ENCODE assay signal across 13 mouse cellular contexts in genomic region chr13:51806220-51806619, GRCm38 (mm10). TPM values are rescaled to one million over a fixed set of nuclear protein-coding genes. Genes with fewer than 3 reads are reported as not detected.
DNase-seq lines count a peak whose midpoint lies in the region; ATAC-seq and TF ChIP-seq lines count a peak whose summit lies in the region.
"Had no signal": no experiment of that assay in that cellular context is flagged by ENCODE, and none has a peak within 500 bp of the region (broad histone marks: within the 10 kb centered on the region; RNA-seq: fewer than 3 reads in every experiment).

No protein-coding gene starts in this region.

- no peak overlapping the region for H3K9ac ChIP-seq in lung, embryonic 14.5 days
- no peak overlapping the region for H3K9ac ChIP-seq in hindbrain, embryonic 16.5 days (ENCODE audit: low read depth, low read length)
- H3K9ac ChIP-seq in intestine, embryonic 15.5 days: no peak overlapping the region
- H3K9ac ChIP-seq: heart, embryonic 12.5 days; liver, embryonic 13.5 days; neural tube, embryonic 12.5 days had no signal

- ATAC-seq in lung, embryonic 14.5 days (ENCODE audit: insufficient read depth): no peak
- peak; percentile 24 for ATAC-seq in hindbrain, embryonic 16.5 days
- ATAC-seq in intestine, embryonic 15.5 days: no peak

- WGBS in lung, embryonic 14.5 days: 75% methylated on average over 15 of the region's 15 CpGs
- WGBS in hindbrain, embryonic 16.5 days: 68% methylated on average over 15 of the region's 15 CpGs
- WGBS in intestine, embryonic 15.5 days: 80% methylated on average over 15 of the region's 15 CpGs

- no peak overlapping the region for H3K27ac ChIP-seq in lung, embryonic 14.5 days (ENCODE audit: low read depth)
- peak overlapping the region; percentile 63 for H3K27ac ChIP-seq in hindbrain, embryonic 16.5 days (ENCODE audit: low read depth, low read length)
- no peak overlapping the region for H3K27ac ChIP-seq in intestine, embryonic 15.5 days
- H3K27ac ChIP-seq: liver, embryonic 13.5 days; neural tube, embryonic 12.5 days had no signal

- no peaks in the 10 kb centered on the region for H3K4me1 ChIP-seq in lung, embryonic 14.5 days (ENCODE audit: insufficient read depth)
- H3K4me1 ChIP-seq in hindbrain, embryonic 16.5 days (ENCODE audit: control insufficient read depth, insufficient read depth, low read depth, low read length): no peaks in the 10 kb centered on the region; the same call in none of the 2 replicates
- H3K4me1 ChIP-seq in intestine, embryonic 15.5 days (replicated peaks): 0 out of 2 replicates have a peak, but pooled peaks cover 3% of the 10 kb centered on the region
- H3K4me1 ChIP-seq: heart, embryonic 12.5 days; liver, embryonic 13.5 days; neural tube, embryonic 12.5 days had no signal

- H3K27me3 ChIP-seq in lung, embryonic 14.5 days (ENCODE audit: insufficient read depth, low read length): no peaks in the 10 kb centered on the region
- H3K27me3 ChIP-seq in hindbrain, embryonic 16.5 days (replicated peaks; ENCODE audit: control insufficient read depth, insufficient read depth, low read length): no peaks in the 10 kb centered on the region
- no peaks in the 10 kb centered on the region for H3K27me3 ChIP-seq in intestine, embryonic 15.5 days (replicated peaks)
- H3K27me3 ChIP-seq: heart, embryonic 12.5 days; liver, embryonic 13.5 days; neural tube, embryonic 12.5 days had no signal

- no peak overlapping the region for H3K4me3 ChIP-seq in lung, embryonic 14.5 days (ENCODE audit: low read depth, low read length)
- no peak overlapping the region for H3K4me3 ChIP-seq in hindbrain, embryonic 16.5 days (ENCODE audit: low read length)
- H3K4me3 ChIP-seq in intestine, embryonic 15.5 days (replicated peaks): no peak overlapping the region
- H3K4me3 ChIP-seq: heart, embryonic 12.5 days; liver, embryonic 13.5 days; neural tube, embryonic 12.5 days had no signal

- peak; percentile 26 for DNase-seq in lung, embryonic 14.5 days
- no peak for DNase-seq in lung, adult 18-20 months
- peak; percentile 51 for DNase-seq in adrenal gland, postnatal 10 days
- peak; percentile 79 for DNase-seq in cerebellum, adult 11-12 months
- DNase-seq in gastrocnemius, postnatal 14 days: no peak
- no peak for DNase-seq in kidney, postnatal 10 days
- DNase-seq: kidney, adult 8-10 months; liver, embryonic 13.5 days; thymus, postnatal 25 days had no signal

- H3K36me3 ChIP-seq in lung, embryonic 14.5 days (ENCODE audit: insufficient read depth): no peaks in the 10 kb centered on the region
- no peaks in the 10 kb centered on the region for H3K36me3 ChIP-seq in hindbrain, embryonic 16.5 days (ENCODE audit: control insufficient read depth, insufficient read depth, low read length)
- no peaks in the 10 kb centered on the region for H3K36me3 ChIP-seq in intestine, embryonic 15.5 days
- H3K36me3 ChIP-seq: heart, embryonic 12.5 days; liver, embryonic 13.5 days; neural tube, embryonic 12.5 days had no signal

- no peak overlapping the region for H3K4me2 ChIP-seq in lung, embryonic 14.5 days
- H3K4me2 ChIP-seq in hindbrain, embryonic 16.5 days (ENCODE audit: low read length): no peak overlapping the region
- no peak overlapping the region for H3K4me2 ChIP-seq in intestine, embryonic 15.5 days (replicated peaks)
- H3K4me2 ChIP-seq: heart, embryonic 12.5 days; liver, embryonic 13.5 days; neural tube, embryonic 12.5 days had no signal

- TF ChIP-seq CTCF in lung, embryonic 14.5 days (IDR thresholded peaks at IDR 0.05; ENCODE audit: low read depth): no peak

- H3K9me3 ChIP-seq in lung, embryonic 14.5 days (ENCODE audit: low read depth, low read length): no peaks in the 10 kb centered on the region
- no peaks in the 10 kb centered on the region for H3K9me3 ChIP-seq in hindbrain, embryonic 16.5 days (ENCODE audit: control insufficient read depth, low read length)
- no peaks in the 10 kb centered on the region for H3K9me3 ChIP-seq in intestine, embryonic 15.5 days
- H3K9me3 ChIP-seq: heart, embryonic 12.5 days; liver, embryonic 13.5 days; neural tube, embryonic 12.5 days had no signal

- intact Hi-C loops in gastrocnemius, postnatal 14 days (cut with DNase I; ENCODE audit: low total_unique reads): no loop called here

RNA-seq across cellular contexts. Expression of gene Sema4d, which starts 12.7 kb away (rescaled TPM):
- polyA plus RNA-seq in lung, embryonic 14.5 days (2014; fragmentation: Nextera tagmentation; extraction: Ambion mirVana): 12.0 and 12.3 TPM in 2 replicates
- 10 to 100 TPM; 13.9 to 25.4 TPM for total RNA-seq in adrenal gland, postnatal 10 days (2021)
- 14.3 and 17.9 TPM in 2 replicates for polyA plus RNA-seq in hindbrain, embryonic 16.5 days (2015; fragmentation: Nextera tagmentation; extraction: Ambion mirVana)
- total RNA-seq in gastrocnemius, postnatal 14 days (2021): 100 to 1,000 TPM; 126 to 130 TPM
- polyA plus RNA-seq in intestine, embryonic 15.5 days (2015; fragmentation: Nextera tagmentation; extraction: Ambion mirVana): 6.2 and 7.0 TPM in 2 replicates

RNA-seq across cellular contexts. Expression of gene Gadd45g, which starts 40.3 kb away (rescaled TPM):
- 26.1 and 27.2 TPM in 2 replicates for polyA plus RNA-seq in lung, embryonic 14.5 days (2014; fragmentation: Nextera tagmentation; extraction: Ambion mirVana)
- total RNA-seq in adrenal gland, postnatal 10 days (2021): 10 to 100 TPM; 28.4 to 87.1 TPM
- polyA plus RNA-seq in hindbrain, embryonic 16.5 days (2015; fragmentation: Nextera tagmentation; extraction: Ambion mirVana): 46.4 and 52.2 TPM in 2 replicates
- total RNA-seq in gastrocnemius, postnatal 14 days (2021): 10 to 100 TPM; 10.1 to 33.9 TPM
- polyA plus RNA-seq in intestine, embryonic 15.5 days (2015; fragmentation: Nextera tagmentation; extraction: Ambion mirVana): 35.4 and 36.3 TPM in 2 replicates

Comparison
In these comparisons a context has a peak if more than half of its experiments do, and no peak if none do; other contexts are left out.
1. DNase-seq: peak in lung, embryonic 14.5 days (single experiment), adrenal gland, postnatal 10 days (single experiment) and cerebellum, adult 11-12 months (single experiment); none in lung, adult 18-20 months (0 of 2), gastrocnemius, postnatal 14 days (single experiment) and kidney, postnatal 10 days (single experiment).